Mouse (Mus musculus): ENCODE measurements around the gene Osbp.

DNA sequence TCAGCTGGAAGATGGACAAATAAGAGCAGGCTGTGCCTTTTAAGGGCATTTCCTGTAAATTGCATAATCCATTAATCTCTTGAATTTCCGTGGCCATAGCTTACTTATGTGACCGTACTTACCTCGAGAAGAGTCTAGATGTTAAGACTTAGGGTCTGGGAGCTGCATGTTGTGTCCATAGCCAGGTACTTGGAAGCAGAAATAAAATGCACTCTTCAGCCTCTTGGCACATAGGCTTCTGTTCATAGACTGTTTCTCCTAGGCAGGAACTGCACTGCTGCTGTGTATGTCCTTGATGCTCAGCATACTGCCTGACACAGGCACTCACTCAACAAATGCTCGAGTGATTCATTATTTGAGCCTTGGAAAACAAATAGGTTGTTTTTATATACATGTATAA is 14.7 kb downstream of the Osbp start:
- TF ChIP-seq EP300 (IDR thresholded peaks at IDR 0.05; ENCODE audit: low read depth), result no peak
- TF ChIP-seq CTCF (IDR thresholded peaks at IDR 0.05; ENCODE audit: low read depth), result no peak
